Mouse (Mus musculus) macrophage (primary cell): ENCODE data around the gene Tfap2d. TPM values are rescaled to one million over a fixed set of nuclear protein-coding genes. Genes with fewer than 3 reads are reported as not detected.

ENCODE experiments used
- H3K27ac ChIP-seq: fragments of 350-480 bp; formaldehyde crosslinking; 2 replicates; pipeline ENCODE4 v1.9.0; 2021
- H3K36me3 ChIP-seq: fragments of 350-480 bp; formaldehyde crosslinking; 2 replicates; pipeline ENCODE4 v1.9.0; 2021; ENCODE audit errors: inconsistent target
- H3K4me3 ChIP-seq: fragments of 350-480 bp; formaldehyde crosslinking; 2 replicates; pipeline ENCODE4 v1.9.0; 2021; ENCODE audit errors: inconsistent target
- H3K79me2 ChIP-seq: fragments of 350-480 bp; formaldehyde crosslinking; 2 replicates; pipeline ENCODE4 v1.9.0; 2021; ENCODE audit errors: inconsistent target
- WGBS: methylation state at CpG from one replicate; pipeline ENCODE4 v1.1.7; 2026; ENCODE audit warnings: inconsistent platforms; ENCODE audit not compliant: missing documents; 5-methylcytosine and 5-hydroxymethylcytosine counted together
- polyA plus RNA-seq: library from polyadenylated mRNA; stranded (reverse); fragments of 250-400 nt; gene quantifications from 3 replicates; pipeline ENCODE4 v1.2.4, GENCODE M21; 2018; ENCODE audit warnings: inconsistent platforms

Gene Tfap2d
- polyA plus RNA-seq, 1 experiment from 2014 or later, result not detected

DNA sequence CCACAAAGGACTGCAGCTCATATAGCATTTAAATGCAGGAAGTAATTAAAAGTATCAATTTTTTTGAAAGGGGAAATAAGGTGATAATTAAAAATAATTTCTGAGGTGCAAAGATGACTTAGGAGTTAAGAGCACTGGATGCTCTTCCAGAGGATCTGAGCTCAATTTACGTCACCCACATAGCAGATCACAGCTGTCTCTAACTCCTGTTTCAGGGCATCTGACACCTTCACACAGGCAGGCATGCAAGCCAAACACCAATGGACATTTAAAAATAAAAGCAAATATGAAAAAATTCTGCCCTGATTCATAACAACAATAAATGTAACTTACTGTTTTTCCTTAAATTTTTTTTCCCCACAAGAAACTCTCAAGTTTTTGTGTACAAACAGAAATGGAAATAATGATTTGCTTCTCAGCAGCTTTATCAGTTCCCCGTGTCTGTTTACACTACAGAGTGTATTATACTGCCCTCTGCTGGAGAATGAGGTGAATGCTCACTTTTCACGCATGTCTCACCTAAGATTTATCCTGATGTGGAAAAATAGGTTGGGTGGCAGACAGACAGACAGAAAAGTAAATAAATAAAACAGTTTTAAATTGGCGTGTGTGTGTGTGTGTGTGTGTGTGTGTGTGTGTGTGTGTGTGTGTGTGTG is 76.0 kb downstream of the Tfap2d start:
- H3K36me3 ChIP-seq, result no peaks in the 10 kb centered on the region
- no peak overlapping the region for H3K4me3 ChIP-seq
- no peaks in the 10 kb centered on the region for H3K79me2 ChIP-seq
- WGBS, result 10% methylated on average over 4 of the region's 4 CpGs
- no peak overlapping the region for H3K27ac ChIP-seq

- H3K4me3 ChIP-seq, result no peak overlapping the region
- H3K27ac ChIP-seq, result no peak overlapping the region
- WGBS, result 8% methylated on average over 12 of the region's 12 CpGs
- no peaks in the 10 kb centered on the region for H3K36me3 ChIP-seq
- no peaks in the 10 kb centered on the region for H3K79me2 ChIP-seq
Measured at GRCm38 (mm10) chr1:19205649-19206048, 102.8 kb downstream of the Tfap2d start.

DNA sequence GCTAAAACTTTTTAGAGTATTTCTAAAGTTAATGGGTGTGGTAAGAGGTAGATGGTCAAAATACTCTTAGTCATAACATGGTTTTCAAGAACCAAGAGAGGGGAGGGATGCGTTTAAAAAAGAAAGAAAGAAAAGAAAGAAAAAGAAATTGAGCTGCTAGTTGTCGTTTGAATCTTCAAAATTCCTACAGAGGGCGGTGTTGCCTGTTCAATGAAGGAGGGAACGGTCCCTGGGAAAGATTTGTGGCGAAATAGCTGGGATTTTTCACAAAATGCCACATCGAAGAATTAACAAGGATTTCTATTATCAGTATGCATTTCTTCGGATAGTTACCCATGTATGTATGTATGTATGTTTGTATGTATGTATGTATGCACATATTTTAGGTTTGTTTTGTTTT is 103.4 kb downstream of the Tfap2d start:
- no peak overlapping the region for H3K27ac ChIP-seq
- WGBS, result 1% methylated on average over 7 of the region's 7 CpGs
- no peaks in the 10 kb centered on the region for H3K79me2 ChIP-seq
- H3K36me3 ChIP-seq, result no peaks in the 10 kb centered on the region
- no peak overlapping the region for H3K4me3 ChIP-seq

DNA sequence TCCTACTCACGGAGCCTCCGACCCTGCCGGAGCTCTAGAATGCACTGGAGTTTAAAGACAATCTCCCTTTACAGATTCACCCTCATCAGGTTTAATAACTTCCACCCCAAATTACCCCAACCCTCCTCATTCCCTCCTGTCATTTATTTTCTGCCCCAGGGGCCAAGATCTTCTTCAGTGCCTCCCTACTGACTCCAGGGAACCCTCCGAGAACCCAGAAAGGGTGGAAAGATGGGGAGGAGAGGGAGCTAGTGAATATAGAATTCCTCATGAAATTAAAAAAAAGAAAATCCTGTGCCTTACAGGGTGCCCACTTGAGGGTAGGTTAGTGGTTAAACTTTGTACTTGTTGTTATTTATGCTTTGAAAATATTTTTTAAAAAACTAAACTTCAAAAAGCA is 104.8 kb downstream of the Tfap2d start:
- no peak overlapping the region for H3K4me3 ChIP-seq
- H3K36me3 ChIP-seq, result no peaks in the 10 kb centered on the region
- no peaks in the 10 kb centered on the region for H3K79me2 ChIP-seq
- no peak overlapping the region for H3K27ac ChIP-seq
- 20% methylated on average over 4 of the region's 4 CpGs for WGBS

- H3K4me3 ChIP-seq, result no peak within 1 kb of the TSS
- H3K79me2 ChIP-seq, result no peaks in the 10 kb centered on the region
- no peak within 1 kb of the TSS for H3K27ac ChIP-seq
- 9% methylated on average over 16 of the region's 26 CpGs for WGBS
- H3K36me3 ChIP-seq, result no peaks in the 10 kb centered on the region
Measured at GRCm38 (mm10) chr1:19208641-19209358, 106.0 kb downstream of the Tfap2d start, which contains the start of gene Tfap2b. Tfap2b (plus strand) TSS chr1:19208914.

- WGBS, result 5% methylated on average over 10 of the region's 10 CpGs
- Histone ChIP-seq H3K36me3 (no peaks in the 10 kb centered on the region), H3K79me2 (no peaks in the 10 kb centered on the region), H3K27ac (no peak overlapping the region), H3K4me3 (no peak overlapping the region)
Measured at GRCm38 (mm10) chr1:19209359-19209745, 106.5 kb downstream of the Tfap2d start.

DNA sequence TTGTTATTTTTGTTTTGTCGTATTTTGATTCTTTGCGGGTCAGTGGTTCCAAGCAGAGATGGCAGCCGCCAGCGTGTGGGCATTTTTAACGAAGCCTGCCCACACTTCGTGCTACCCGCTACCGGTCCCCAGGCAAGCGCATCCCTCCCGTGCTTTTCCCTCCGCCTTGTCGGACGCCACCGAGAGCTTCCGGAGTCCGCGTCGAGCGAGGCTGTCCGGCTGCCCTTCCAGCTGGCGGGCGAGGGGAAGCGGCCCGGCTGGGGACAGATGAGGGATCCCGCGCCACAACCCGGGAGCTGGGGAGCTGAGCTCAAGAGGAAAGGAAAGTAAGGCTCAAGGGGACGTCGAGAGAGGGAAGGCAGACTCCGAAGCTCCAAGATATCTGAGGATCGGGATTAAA is 107.0 kb downstream of the Tfap2d start:
- Histone ChIP-seq H3K4me3 (no peak overlapping the region), H3K36me3 (no peaks in the 10 kb centered on the region), H3K79me2 (no peaks in the 10 kb centered on the region), H3K27ac (no peak overlapping the region)
- 8% methylated on average over 22 of the region's 31 CpGs for WGBS

GRCm38 (mm10) chr1:19210215-19211032 is 107.6 kb downstream of the Tfap2d start:
- Histone ChIP-seq H3K79me2 (no peaks in the 10 kb centered on the region), H3K27ac (no peak overlapping the region), H3K36me3 (no peaks in the 10 kb centered on the region), H3K4me3 (no peak overlapping the region)
- WGBS, result 5% methylated on average over 29 of the region's 30 CpGs

- WGBS, result 10% methylated on average over 8 of the region's 8 CpGs
- Histone ChIP-seq H3K4me3 (no peak overlapping the region), H3K27ac (no peak overlapping the region), H3K79me2 (no peaks in the 10 kb centered on the region), H3K36me3 (no peaks in the 10 kb centered on the region)
Measured at GRCm38 (mm10) chr1:19211033-19211405, 108.2 kb downstream of the Tfap2d start.

DNA sequence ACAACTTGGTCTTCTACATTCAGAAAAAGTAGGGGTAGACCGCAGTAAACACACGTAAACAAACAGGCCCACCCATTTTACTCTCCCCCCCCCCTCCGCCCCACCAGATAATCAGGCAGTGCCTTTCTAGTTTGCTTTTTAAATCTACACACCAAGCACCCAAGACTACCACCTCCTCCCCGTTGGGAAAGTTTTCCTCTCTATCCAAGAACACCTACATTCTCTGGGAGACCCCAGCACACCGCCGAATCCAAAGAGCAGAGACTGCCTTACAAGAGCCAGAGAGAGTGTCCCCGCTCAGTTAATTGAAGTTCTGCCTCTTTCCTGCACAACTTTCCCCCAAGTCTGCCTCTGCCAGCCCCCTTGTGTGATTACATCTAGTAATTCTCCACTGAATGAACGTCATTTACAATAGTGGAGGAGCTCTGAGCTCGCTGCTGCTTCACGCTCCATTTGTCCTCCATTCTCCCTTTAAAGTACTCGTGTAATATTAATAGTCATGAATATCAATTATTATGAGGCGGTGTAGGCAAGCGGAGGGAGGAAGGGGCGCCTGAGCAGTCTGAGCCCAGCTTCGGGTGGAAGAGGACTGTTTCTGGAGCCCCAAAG is 108.8 kb downstream of the Tfap2d start:
- no peak overlapping the region for H3K27ac ChIP-seq
- no peaks in the 10 kb centered on the region for H3K36me3 ChIP-seq
- H3K4me3 ChIP-seq, result no peak overlapping the region
- H3K79me2 ChIP-seq, result no peaks in the 10 kb centered on the region
- 11% methylated on average over 14 of the region's 15 CpGs for WGBS

DNA sequence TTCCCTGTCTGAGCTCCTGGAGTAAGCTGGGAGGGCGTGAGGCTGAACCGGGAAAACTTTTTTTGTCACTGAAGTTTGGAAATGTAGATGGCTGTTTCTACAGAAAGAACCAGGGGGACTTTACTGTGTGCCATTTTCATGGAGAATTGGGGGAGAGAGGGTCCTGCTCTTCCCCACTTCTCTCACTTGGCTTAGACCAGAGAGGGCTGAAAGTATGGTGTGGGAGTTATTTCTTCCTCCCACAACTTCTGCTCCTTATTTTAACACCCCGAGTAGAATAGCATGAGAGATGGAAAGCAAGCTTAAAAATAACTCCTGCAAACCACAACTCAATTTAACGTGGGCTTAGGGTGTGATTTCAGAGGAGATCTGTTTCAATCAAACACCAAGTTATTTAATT is 109.9 kb downstream of the Tfap2d start:
- H3K27ac ChIP-seq, result no peak overlapping the region
- H3K36me3 ChIP-seq, result no peaks in the 10 kb centered on the region
- no peaks in the 10 kb centered on the region for H3K79me2 ChIP-seq
- H3K4me3 ChIP-seq, result no peak overlapping the region
- 4% methylated on average over 4 of the region's 4 CpGs for WGBS

- Histone ChIP-seq H3K4me3 (no peak overlapping the region), H3K27ac (no peak overlapping the region), H3K79me2 (no peaks in the 10 kb centered on the region), H3K36me3 (no peaks in the 10 kb centered on the region)
- 5% methylated on average over 4 of the region's 4 CpGs for WGBS
Measured at GRCm38 (mm10) chr1:19213171-19213570, 110.3 kb downstream of the Tfap2d start.

DNA sequence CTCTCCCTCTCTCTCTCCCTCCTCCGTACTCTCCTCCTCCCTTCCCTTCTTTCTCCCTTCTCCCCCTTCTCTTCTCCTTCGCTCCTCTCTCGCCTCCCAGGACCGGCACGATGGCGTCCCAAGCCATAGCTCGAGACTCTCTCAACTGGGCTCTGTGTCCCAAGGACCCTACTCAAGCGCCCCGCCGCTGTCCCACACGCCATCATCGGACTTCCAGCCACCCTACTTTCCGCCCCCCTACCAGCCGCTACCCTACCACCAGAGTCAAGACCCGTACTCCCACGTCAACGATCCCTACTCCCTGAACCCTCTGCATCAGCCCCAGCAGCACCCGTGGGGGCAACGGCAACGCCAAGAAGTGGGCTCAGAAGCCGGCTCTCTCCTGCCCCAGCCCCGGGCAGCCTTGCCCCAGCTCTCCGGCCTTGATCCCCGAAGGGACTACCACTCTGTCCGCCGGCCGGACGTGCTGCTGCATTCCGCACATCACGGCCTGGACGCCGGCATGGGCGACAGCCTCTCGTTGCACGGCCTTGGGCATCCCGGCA is 111.1 kb downstream of the Tfap2d start:
- Histone ChIP-seq H3K27ac (no peak overlapping the region), H3K36me3 (no peaks in the 10 kb centered on the region), H3K79me2 (no peaks in the 10 kb centered on the region), H3K4me3 (no peak overlapping the region)
- WGBS, result 6% methylated on average over 25 of the region's 36 CpGs
